Mouse (Mus musculus) brain, embryonic 18.5 days (tissue): ENCODE data around the gene Ube3c.

Experiments used
- DNase-seq: peaks from one replicate; pipeline ENCODE4 v3.0.0-alpha.2; 2012; ENCODE audit warnings: low read depth, low spot score

The Ube3c gene

DNA sequence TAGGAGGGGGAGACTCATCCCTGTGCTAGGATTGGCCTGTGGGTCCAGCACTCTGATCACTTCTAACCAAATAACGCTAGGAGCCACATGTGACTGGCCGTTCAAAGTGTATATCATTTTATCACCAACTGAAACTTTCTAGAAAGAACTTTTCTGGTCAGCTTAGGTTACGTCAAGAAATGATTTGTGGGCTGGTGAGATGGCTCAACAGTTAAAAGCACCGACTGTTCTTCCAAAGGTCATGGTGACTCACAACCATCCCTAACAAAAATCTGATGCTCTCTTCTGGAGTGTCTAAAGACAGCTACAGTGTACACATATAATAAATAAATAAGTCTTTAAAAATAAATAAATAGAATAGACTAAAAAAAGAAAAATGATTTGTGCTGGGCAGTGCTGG lies 103.5 kb downstream of the Ube3c start:
- no peak for DNase-seq

DNA sequence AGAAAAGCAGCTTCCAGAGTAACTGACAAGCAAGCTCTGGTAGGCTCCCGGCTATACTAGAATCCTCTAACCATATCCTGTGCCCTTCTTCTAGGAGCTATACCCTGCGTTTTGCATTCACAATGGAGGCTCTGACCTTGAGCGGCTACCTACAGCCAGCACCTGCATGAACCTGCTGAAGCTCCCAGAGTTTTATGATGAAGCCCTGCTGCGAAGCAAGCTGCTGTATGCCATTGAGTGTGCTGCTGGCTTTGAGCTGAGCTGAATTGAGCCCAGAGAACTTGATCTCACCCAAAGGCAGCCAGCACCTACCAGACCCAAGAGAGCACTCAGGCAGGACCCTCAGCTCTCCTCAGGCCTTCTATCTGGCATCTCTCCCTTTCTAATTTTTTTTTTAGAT lies 105.3 kb downstream of the Ube3c start:
- no peak for DNase-seq

DNA sequence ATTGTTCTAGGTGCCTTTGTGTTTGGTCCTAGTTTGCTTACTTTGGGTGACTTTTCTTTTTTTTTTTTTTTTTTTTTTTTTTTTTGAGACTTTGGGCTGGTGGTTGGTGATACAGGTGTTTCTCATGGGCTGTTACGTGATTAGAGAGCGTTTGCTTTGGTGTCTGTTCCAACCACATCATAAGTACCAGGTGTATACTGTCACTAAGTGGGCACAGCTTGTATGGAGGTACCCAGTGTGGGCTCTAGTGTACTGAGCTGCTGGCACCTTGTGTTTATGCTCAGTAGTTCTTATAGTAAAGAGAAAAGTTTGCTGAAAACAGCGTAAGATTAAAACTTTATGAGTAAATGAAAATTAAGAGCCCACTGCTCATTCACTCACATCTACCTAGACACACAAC lies 107.4 kb downstream of the Ube3c start:
- DNase-seq = no peak

DNA sequence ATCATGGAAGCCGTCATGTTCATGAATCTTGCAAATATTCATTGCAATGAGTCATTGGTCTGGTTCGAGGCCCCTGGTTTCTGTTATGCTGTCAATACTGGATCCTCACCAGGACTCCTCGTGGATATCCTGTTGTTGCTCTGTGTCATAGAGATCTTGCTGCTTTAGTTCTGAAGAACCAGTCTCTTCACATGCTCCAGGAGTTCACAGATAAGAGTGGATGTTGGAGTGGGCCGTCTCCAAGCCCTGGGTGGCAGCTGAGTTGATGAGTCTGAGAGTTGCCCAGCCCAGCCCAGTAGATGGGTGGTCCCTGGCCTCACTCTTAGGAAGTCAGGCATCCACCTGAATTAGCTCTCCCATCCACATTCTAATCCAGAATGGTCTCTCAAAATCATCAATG lies 116.0 kb downstream of the Ube3c start:
- DNase-seq = no peak

DNA sequence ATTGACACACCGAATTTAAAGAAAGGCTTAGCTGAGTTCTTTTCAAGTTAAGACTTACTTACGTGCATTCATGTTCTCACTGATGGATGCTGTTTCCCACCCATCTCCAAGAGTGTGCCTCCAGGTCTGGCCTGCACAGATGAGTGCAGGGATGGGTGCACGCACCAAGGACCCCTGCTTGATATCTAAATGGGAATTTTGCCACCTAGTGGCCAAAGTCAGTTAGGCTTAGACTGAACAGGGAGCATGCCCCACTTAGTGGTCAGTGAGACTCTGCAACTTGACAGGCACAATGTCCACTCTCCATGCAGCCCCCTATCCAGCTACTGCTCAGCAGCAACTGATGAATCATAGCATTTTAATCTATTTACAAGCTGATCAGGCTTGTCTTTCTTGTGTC lies 118.6 kb downstream of the Ube3c start:
- DNase-seq = no peak

DNA sequence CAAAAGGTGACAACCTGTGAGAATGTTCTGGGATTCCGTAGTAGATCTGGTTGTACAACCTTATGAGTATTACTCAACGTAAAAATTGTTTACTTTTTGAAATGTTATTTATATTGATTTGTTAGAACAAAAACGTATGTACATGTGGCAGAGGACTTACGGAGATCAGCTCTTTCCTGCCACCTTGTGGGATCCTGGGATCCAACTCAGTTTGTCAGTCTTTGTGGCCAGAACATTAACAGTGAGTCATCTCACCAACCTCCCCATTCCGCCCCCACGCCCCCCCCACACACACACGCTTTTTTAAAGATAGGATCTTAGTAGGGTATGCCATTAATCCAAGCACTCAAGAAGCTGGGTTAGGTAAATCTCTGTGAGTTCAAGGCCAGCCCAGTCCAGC lies 119.3 kb downstream of the Ube3c start:
- DNase-seq = no peak

DNA sequence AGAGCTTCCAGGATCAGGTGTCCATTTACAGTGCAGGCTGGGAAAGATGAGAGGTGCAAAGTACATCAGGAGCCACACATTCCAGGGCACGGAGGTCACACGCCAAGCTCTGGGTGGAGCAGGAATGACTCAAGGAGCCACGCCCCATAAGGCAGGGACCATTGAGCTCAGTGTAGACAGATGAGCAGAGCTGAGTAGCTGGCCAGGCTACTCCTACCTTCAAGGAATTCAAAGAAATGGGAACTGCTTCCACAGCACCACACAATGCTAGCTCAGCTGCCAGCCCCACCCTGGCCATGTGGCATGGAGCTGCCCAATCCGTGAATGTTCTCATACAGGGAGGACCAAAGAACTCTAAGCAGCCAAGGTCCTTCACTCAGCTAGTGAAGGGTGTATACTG lies 129.5 kb downstream of the Ube3c start:
- DNase-seq = no peak

DNA sequence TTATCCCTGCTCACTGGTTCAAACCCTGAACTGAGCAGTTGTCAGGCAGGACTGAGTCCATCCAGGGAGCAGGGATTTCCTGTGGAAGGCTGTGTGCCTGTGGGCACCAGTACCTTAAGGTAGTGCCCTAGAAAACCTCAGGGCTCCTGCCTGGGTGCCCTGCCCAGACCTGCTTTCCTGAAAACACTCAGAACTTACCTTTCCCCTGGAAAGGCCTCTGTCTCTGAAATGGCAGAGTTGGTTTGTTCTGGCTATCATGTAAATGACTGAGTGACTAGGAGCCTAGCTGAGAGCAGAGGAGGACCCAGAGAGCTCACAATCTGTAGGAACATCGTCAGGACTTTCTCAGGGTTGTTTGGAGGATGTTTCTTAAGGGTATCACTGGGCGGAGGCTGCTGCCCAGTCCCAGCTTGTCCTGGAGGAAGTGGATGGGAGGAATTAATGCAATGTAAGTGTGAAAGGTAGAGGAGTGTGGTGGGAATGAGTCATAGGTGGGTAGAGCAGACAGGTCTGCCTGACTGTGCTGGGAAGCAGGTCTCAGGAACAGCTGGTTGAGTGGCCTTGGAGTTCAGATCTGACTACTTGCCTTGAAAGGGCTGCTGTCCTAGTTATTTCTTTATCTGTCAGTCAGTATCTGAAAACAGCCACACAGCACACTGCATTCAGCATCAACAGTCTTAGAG lies 130.6 kb downstream of the Ube3c start:
- DNase-seq = no peak

DNA sequence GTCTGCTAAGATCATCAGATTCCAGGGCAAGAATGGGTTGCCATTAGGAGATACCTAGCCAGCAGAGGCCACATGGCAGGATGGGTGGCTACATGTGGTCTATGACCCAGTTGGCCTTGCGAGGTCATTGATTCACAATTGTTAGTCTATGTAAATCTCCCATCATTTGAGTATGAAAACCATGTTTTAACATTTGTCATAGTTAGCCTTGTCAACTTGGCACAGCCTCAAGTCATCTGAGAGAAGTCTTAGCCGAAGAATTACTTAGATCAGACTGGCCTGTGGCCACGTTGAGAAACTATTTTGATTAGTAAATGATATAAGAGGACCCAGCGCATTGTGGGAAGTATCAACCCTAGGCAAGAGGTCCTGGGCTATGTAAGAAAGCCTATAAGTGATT lies 138.2 kb downstream of the Ube3c start:
- no peak for DNase-seq

DNA sequence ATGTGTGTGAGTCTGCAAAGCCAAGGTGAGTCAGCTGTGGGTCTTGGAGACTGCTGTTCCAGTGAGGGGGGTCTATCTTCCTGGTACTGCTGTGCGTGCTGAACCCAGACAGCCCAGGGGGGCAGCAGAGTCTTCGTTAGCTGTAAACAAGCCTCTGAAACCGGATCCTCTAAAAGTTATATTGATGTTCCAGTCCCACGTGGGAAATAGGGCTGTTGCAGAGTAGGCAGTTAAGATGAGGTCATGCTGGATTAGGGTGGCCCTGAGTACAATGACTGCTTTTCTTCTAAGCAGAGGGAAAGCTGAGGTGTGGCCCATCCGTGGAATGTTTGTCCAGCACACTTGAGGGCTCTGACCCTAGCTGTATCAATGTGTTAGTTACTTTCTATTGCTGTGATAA lies 139.2 kb downstream of the Ube3c start:
- no peak for DNase-seq

DNA sequence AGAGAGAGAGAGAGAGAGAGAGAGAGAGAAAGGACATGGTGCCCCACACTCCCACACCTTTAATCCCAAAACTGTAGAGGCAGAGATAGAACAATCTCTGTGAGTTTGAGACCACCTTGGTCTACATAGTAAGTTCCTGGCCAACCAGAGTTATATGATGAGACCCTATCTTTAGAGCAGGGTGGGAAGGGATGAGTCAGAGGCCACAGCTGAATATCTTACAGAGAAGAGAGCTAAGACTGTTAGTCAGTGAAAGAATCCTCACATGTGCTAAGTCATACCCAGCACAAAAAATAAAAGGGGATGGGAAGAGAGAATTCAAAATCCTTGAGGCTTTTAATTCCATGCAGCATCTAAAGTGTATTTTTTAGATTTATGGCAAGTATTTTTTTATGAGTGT lies 142.6 kb downstream of the Ube3c start:
- no peak for DNase-seq

DNA sequence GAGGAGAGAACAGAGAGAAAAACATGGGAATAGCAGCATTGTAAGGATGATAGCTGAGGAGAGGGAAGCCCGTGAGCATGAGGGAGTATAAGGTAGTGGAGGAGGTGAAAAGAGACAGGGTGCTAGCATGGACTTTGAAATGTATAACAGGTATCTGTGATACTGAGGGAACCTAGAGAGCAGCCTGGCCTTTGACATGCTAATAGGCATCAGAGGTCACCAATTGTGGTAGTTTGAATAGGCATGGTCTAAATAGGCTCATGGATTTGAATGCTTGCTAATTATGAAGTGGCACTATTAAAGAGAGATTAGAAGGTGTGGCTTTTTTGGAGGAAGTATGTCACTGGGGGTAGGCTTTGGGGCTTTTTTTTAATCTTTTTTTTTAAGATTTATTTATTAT lies 143.9 kb downstream of the Ube3c start:
- DNase-seq = no peak

DNA sequence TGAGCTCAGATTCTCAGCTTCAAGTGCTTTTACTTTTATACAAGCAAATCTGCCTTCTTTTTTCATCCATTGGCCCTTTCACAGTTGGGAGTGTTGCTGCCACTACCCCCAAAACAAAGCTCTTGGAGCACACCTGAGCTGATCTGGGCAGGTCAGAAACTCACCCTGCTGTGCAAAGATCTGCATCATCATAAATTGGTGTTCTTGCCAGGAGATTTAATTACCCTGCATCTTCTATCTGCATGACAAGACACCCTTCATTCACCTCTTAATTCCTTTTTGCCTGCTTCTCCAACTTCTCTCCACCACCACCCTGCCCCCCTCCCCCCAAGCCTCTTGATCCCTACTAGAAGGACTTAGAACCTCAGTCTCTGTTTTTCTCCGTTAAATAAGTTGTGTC lies 152.1 kb downstream of the Ube3c start:
- DNase-seq = no peak

DNA sequence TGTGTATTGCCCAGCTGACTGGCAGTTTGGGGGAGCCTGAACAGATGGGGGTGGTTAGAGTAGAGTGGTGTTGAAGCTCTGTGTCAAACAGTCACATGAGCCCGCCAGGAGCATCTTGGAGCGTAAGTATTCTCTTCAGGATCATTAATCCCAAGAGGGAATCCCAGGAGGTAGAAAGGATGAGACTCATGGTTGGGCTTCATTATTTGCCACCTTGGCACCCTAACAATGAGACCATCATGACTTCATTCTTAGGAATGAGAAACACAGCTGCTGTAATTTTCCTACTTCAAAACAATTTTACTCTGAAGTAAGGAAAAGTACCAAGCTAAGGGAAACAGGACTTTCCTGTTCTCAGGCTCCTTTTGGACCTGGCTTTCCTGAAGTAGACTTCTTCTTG lies 156.3 kb downstream of the Ube3c start:
- DNase-seq = no peak
